Mouse (Mus musculus) inflammation-experienced regulatory T-cells (primary cell): ENCODE data around the gene Gm9049. TPM values are rescaled to one million over a fixed set of nuclear protein-coding genes. Genes with fewer than 3 reads are reported as not detected.

Experiments used
- polyA plus RNA-seq, 2 experiments: library from polyadenylated mRNA; unstranded; fragments of 100-300 nt; shearing (Covaris generic); gene quantifications; one replicate each; pipeline ENCODE4 v1.2.1; 2017

The Gm9049 gene
- under 1 TPM; 0.11 to 0.24 TPM for polyA plus RNA-seq

DNA sequence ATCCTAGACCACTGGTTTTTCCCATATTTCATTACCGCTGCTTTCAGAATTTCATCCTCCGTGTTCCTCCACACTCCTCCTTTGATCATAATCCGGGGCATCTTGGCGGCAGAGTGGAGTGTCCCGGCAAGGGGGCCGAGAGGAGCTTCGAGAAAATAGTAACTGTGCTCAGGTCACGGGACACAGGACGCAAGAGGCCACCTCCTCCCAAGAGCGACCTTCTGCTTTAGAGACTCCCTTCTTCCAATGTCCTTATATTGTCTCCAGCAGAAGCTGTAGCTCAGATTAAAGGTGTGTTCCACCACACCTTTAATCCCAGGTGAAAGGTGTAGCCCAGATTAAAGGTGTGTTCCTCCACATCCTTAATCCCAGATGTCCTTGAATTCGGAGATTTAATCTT is at the start of gene Gm9049:
TSS of gene Gm9049 (minus strand) at position 101 of the 400 bp plus-strand sequence.

DNA sequence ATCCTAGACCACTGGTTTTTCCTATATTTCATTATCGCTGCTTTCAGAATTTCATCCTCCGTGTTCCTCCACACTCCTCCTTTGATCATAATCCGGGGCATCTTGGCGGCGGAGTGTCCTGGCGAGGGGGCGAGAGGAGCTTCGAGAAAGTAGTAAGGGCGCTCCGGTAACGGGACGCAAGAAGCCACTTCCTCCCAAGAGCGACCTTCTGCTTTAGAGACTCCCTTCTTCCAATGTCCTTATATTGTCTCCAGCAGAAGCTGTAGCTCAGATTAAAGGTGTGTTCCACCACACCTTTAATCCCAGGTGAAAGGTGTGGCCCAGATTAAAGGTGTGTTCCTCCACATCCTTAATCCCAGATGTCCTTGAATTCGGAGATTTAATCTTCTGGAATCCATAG is 5.3 kb downstream of the Gm9049 start, which contains the start of gene Gm9048:
TSS of gene Gm9048 (minus strand) at position 101 of the 400 bp plus-strand sequence.

DNA sequence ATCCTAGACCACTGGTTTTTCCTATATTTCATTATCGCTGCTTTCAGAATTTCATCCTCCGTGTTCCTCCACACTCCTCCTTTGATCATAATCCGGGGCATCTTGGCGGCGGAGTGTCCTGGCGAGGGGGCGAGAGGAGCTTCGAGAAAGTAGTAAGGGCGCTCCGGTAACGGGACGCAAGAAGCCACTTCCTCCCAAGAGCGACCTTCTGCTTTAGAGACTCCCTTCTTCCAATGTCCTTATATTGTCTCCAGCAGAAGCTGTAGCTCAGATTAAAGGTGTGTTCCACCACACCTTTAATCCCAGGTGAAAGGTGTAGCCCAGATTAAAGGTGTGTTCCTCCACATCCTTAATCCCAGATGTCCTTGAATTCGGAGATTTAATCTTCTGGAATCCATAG is 10.8 kb downstream of the Gm9049 start, which contains the start of gene Gm9046:
TSS of gene Gm9046 (minus strand) at position 101 of the 400 bp plus-strand sequence.

DNA sequence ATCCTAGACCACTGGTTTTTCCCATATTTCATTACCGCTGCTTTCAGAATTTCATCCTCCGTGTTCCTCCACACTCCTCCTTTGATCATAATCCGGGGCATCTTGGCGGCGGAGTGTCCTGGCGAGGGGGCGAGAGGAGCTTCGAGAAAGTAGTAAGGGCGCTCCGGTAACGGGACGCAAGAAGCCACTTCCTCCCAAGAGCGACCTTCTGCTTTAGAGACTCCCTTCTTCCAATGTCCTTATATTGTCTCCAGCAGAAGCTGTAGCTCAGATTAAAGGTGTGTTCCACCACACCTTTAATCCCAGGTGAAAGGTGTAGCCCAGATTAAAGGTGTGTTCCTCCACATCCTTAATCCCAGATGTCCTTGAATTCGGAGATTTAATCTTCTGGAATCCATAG is 16.2 kb downstream of the Gm9049 start, which contains the start of gene Gm9045:
TSS of gene Gm9045 (minus strand) at position 101 of the 400 bp plus-strand sequence.

DNA sequence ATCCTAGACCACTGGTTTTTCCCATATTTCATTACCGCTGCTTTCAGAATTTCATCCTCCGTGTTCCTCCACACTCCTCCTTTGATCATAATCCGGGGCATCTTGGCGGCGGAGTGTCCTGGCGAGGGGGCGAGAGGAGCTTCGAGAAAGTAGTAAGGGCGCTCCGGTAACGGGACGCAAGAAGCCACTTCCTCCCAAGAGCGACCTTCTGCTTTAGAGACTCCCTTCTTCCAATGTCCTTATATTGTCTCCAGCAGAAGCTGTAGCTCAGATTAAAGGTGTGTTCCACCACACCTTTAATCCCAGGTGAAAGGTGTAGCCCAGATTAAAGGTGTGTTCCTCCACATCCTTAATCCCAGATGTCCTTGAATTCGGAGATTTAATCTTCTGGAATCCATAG is 21.6 kb downstream of the Gm9049 start, which contains the start of gene Gm9044:
TSS of gene Gm9044 (minus strand) at position 101 of the 400 bp plus-strand sequence.

GRCm38 (mm10) chr10:118326869-118327268 is 27.0 kb downstream of the Gm9049 start, which contains the start of gene Gm9040:
TSS of gene Gm9040 (minus strand) at chr10:118326969.

Other genes with a start within 250 kb of the Gm9049 start
- gene Mdm1, start 212.3 kb downstream of the Gm9049 start, polyA plus RNA-seq: 10 to 100 TPM in 1 of 2 experiments, 1 to 10 TPM in 1; 7.0 to 10.6 TPM
- gene Il22, start 149.2 kb downstream of the Gm9049 start, polyA plus RNA-seq: not detected
- not detected for gene Gm32717, start 113.3 kb downstream of the Gm9049 start, polyA plus RNA-seq
- gene Gm32802, start 95.4 kb downstream of the Gm9049 start, polyA plus RNA-seq: not detected
- under 1 TPM in 1 of 2 experiments, not detected in 1; 0.93 TPM for gene Iltifb, start 59.1 kb downstream of the Gm9049 start, polyA plus RNA-seq
- gene Gm9040, start 27.1 kb downstream of the Gm9049 start, polyA plus RNA-seq: not detected
- gene Gm9044, start 21.7 kb downstream of the Gm9049 start, polyA plus RNA-seq: not detected
- gene Gm9045, start 16.3 kb downstream of the Gm9049 start, polyA plus RNA-seq: under 1 TPM; 0.11 to 0.24 TPM
- gene Gm9046, start 10.8 kb downstream of the Gm9049 start, polyA plus RNA-seq: not detected
- gene Gm9048, start 5.4 kb downstream of the Gm9049 start, polyA plus RNA-seq: not detected
- gene Ifng, start 86.9 kb upstream of the Gm9049 start, polyA plus RNA-seq: 10 to 100 TPM; 17.2 to 28.6 TPM